Mouse (Mus musculus): ENCODE data around the gene Aldh1a2. TPM values are rescaled to one million over a fixed set of nuclear protein-coding genes. Genes with fewer than 3 reads are reported as not detected.

Aldh1a2 gene
- polyA plus RNA-seq, 1 experiment from 2014 or later = 2.0 TPM

- H3K9ac ChIP-seq = no peak overlapping the region
- DNase-seq = no peak
- no peak overlapping the region for H3K27ac ChIP-seq
- no peak for ATAC-seq (ENCODE audit: low read depth)
- H3K4me2 ChIP-seq = no peak overlapping the region
- H3K4me1 ChIP-seq (replicated peaks) = no peaks in the 10 kb centered on the region
- 36% methylated on average over 2 of the region's 2 CpGs for whole genome bisulfite sequencing (ENCODE audit: insufficient replicate concordance)
- no peaks in the 10 kb centered on the region for H3K9me3 ChIP-seq (replicated peaks)
- H3K36me3 ChIP-seq = no peaks in the 10 kb centered on the region
- H3K4me3 ChIP-seq (replicated peaks) = no peak overlapping the region
- H3K27me3 ChIP-seq = no peaks in the 10 kb centered on the region
Measured at GRCm38 (mm10) chr9:71303594-71303993, 88.0 kb downstream of the Aldh1a2 start.

DNA sequence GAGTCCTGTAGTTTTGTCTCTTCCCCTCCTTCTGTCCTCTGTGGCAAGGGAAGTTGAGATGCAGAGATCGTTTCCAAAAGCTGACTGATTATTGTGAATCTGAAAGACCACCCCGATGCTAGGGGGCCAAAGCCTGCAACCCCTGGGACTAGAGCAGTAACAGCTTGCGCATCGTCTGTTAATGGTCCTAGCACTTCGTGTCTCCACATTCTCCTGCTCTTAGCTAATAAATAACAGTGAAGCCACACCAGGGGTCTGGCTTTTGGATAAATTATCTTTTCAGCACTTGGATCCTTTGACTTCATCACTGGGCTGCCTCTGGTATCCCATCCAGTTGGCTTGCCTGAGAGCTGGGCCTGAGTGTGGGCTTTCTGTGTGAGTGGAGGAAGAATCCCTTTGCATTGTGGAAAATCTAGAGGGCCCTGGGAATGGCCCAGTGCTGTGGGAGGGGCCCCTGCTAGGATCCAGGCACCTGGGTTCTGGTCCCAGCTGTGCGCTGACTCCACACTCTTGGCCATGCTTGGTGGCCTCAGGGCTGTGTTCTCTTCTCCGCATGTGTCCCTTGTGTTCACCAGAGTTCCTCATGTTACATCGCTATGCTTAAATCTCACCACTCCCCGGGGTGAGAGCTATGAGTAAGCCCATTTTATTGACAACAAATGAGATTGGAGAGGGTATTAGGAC lies 91.7 kb downstream of the Aldh1a2 start:
- no peaks in the 10 kb centered on the region for H3K4me1 ChIP-seq (replicated peaks)
- DNase-seq = no peak
- ATAC-seq (ENCODE audit: low read depth) = no peak
- no peaks in the 10 kb centered on the region for H3K9me3 ChIP-seq (replicated peaks)
- no peak overlapping the region for H3K4me3 ChIP-seq (replicated peaks)
- no peaks in the 10 kb centered on the region for H3K27me3 ChIP-seq
- no peak overlapping the region for H3K4me2 ChIP-seq
- no peaks in the 10 kb centered on the region for H3K36me3 ChIP-seq
- no peak overlapping the region for H3K27ac ChIP-seq
- WGBS (ENCODE audit: insufficient replicate concordance) = 75% methylated on average over 9 of the region's 9 CpGs
- no peak overlapping the region for H3K9ac ChIP-seq

DNA sequence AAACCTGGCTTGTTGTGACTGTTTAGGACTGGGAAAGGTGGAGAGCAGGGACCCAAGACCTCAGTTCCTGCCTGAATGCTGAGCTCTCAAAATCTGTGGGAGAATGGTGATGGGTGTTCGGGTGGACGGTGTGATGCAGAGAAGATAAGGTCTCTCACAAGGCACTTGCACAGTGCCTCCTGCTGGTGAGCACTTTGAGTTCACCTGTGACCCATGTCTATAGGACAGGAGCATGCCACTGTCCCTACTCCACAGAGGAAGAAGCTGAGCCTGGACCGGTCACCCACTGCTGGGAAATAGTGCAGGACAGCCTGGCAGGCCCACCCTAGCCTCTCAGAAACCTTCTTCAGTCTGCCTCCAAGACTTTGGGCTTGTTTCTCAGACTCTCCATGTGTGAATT lies 100.4 kb downstream of the Aldh1a2 start:
- H3K9ac ChIP-seq = no peak overlapping the region
- H3K27me3 ChIP-seq = no peaks in the 10 kb centered on the region
- H3K9me3 ChIP-seq (replicated peaks) = no peaks in the 10 kb centered on the region
- ATAC-seq (ENCODE audit: low read depth) (no peak), DNase-seq (no peak)
- H3K4me1 ChIP-seq (replicated peaks) = no peaks in the 10 kb centered on the region
- H3K4me2 ChIP-seq = no peak overlapping the region
- no peak overlapping the region for H3K4me3 ChIP-seq (replicated peaks)
- no peak overlapping the region for H3K27ac ChIP-seq
- WGBS (ENCODE audit: insufficient replicate concordance) = 52% methylated on average over 3 of the region's 3 CpGs
- H3K36me3 ChIP-seq = no peaks in the 10 kb centered on the region

DNA sequence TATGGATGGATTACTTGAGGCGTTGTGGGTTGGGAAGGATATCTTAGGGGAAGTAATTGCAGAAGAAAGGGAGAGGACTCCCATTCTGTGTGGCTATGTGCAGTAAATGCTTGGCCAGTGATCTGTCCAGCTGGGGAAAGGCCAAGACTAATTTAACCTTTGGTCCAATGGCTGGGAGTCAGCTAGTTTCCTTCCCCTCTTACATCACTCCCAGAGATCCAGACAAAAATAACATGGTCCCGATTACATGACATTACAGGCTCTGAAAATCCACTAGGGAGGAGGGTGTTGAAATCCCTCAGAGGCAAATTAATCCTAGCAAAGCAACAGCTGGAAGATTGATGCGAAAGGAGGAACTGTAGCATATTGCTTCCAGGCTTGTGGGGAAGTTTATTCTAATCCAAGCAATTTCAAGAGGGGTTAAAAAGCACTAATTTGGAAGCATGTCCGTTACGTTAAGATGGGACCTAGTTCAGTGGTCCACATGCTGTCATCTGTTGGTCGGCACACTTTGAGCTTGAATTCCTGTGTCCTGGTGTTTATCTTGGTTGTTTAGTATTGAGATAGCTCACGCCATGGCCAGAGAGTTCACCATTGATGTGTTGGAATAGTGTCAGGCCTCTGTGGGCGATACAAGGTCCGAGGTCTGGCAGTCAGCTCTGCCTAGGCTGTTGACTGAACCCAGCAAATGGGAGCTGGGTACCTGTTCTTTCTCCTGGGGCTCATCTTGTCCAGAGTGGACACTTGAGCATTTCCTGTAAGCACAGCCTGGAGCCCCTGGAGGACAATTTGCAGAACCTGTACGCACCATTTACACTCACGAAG lies 101.7 kb downstream of the Aldh1a2 start:
- DNase-seq (no peak), ATAC-seq (ENCODE audit: low read depth) (no peak)
- no peak overlapping the region for H3K4me2 ChIP-seq
- H3K36me3 ChIP-seq = no peaks in the 10 kb centered on the region
- no peaks in the 10 kb centered on the region for H3K9me3 ChIP-seq (replicated peaks)
- H3K4me1 ChIP-seq (replicated peaks) = no peaks in the 10 kb centered on the region
- no peak overlapping the region for H3K27ac ChIP-seq
- no peak overlapping the region for H3K4me3 ChIP-seq (replicated peaks)
- H3K27me3 ChIP-seq = no peaks in the 10 kb centered on the region
- 60% methylated on average over 11 of the region's 11 CpGs for WGBS (ENCODE audit: insufficient replicate concordance)
- H3K9ac ChIP-seq = no peak overlapping the region

GRCm38 (mm10) chr9:71317921-71318241 lies 102.3 kb downstream of the Aldh1a2 start:
- no peaks in the 10 kb centered on the region for H3K9me3 ChIP-seq (replicated peaks)
- H3K9ac ChIP-seq = no peak overlapping the region
- ATAC-seq (ENCODE audit: low read depth) (no peak), DNase-seq (no peak)
- H3K4me3 ChIP-seq (replicated peaks) = no peak overlapping the region
- no peaks in the 10 kb centered on the region for H3K36me3 ChIP-seq
- H3K27me3 ChIP-seq = no peaks in the 10 kb centered on the region
- 47% methylated on average over 3 of the region's 3 CpGs for WGBS (ENCODE audit: insufficient replicate concordance)
- H3K27ac ChIP-seq = no peak overlapping the region
- H3K4me2 ChIP-seq = no peak overlapping the region
- H3K4me1 ChIP-seq (replicated peaks) = no peaks in the 10 kb centered on the region

DNA sequence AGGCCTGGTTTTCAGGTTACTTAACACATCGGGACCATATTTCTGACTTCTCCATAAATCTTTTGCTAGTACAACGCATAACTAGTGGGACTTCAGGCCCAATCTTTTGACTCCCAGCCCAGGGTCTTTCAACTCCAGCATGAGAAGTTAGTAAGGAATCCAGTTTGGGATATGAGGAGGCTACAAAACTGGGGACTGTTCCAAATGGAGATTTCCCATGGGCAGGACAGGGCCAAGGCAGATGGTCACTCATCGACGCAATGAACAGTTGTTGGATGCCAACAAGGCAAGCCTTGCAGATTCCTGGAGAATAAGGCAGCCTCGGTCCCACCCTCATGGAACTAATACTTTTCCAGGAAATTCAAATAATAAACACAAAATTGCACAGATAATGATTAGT lies 104.2 kb downstream of the Aldh1a2 start:
- no peaks in the 10 kb centered on the region for H3K27me3 ChIP-seq
- ATAC-seq (ENCODE audit: low read depth) = no peak

DNA sequence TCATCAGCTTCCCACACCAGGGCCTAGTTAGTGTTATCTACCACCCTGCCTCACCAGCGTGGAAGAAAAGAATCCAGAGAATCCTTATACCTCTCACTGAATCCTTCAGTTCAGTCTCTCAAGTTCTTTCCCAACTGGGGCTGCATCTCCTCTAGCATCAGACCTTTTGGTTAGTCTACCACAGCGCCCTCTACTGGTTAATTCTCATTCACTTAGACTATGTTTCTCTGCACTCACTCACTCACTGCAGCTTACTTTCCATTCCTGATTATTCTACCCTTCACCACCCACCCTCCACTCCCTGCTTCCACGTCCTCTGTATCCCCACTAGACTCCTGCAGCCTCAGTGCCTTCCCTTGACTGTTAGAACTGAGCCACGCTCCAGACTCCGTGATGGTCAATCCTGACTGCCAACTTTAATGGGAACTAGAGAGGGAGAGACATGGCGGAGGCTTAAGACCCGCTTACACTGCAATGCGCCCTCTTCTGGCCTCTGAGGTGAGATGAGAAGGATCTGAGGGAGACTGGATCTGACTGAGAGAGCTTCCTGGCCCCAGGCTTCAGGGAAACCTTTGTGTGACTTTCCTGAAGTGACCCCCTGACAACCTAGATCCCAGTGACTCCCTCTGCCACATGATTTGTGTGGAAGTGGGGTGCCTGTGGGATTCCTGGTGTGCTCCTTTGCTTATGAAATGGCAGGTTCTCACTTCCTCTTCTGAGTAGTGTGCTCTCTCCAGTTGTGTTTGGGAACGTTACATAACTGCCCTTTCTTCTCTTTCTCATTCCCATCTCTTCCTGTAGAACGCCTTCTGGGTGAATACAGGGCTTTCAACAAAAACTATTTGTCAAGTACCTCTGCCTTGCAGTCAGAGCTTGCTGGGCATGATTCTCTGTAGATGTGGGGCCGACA lies 104.9 kb downstream of the Aldh1a2 start:
- 41% methylated on average over 11 of the region's 11 CpGs for WGBS (ENCODE audit: insufficient replicate concordance)
- no peak overlapping the region for H3K27ac ChIP-seq
- no peaks in the 10 kb centered on the region for H3K4me1 ChIP-seq (replicated peaks)
- H3K4me2 ChIP-seq = no peak overlapping the region
- no peak overlapping the region for H3K9ac ChIP-seq
- no peaks in the 10 kb centered on the region for H3K9me3 ChIP-seq (replicated peaks)
- H3K4me3 ChIP-seq (replicated peaks) = no peak overlapping the region
- H3K27me3 ChIP-seq = no peaks in the 10 kb centered on the region
- H3K36me3 ChIP-seq = no peaks in the 10 kb centered on the region
- ATAC-seq (ENCODE audit: low read depth) = no peak
- DNase-seq = no peak

More for the DNA sequence above, 104.2 kb downstream of the Aldh1a2 start:
- no peak for DNase-seq
- Histone ChIP-seq H3K27ac (no peak overlapping the region), H3K4me1 (replicated peaks) (no peaks in the 10 kb centered on the region), H3K4me2 (no peak overlapping the region), H3K4me3 (replicated peaks) (no peak overlapping the region), H3K36me3 (no peaks in the 10 kb centered on the region), H3K9me3 (replicated peaks) (no peaks in the 10 kb centered on the region), H3K9ac (no peak overlapping the region)
- WGBS (ENCODE audit: insufficient replicate concordance) = 84% methylated on average over 5 of the region's 5 CpGs

GRCm38 (mm10) chr9:71321436-71321835 lies 105.8 kb downstream of the Aldh1a2 start:
- Histone ChIP-seq H3K4me3 (replicated peaks) (no peak overlapping the region), H3K9me3 (replicated peaks) (no peaks in the 10 kb centered on the region), H3K9ac (no peak overlapping the region), H3K27me3 (no peaks in the 10 kb centered on the region), H3K4me1 (replicated peaks) (no peaks in the 10 kb centered on the region), H3K36me3 (no peaks in the 10 kb centered on the region), H3K27ac (no peak overlapping the region), H3K4me2 (no peak overlapping the region)
- DNase-seq (no peak), ATAC-seq (ENCODE audit: low read depth) (no peak)
- 62% methylated on average over 7 of the region's 7 CpGs for WGBS (ENCODE audit: insufficient replicate concordance)

DNA sequence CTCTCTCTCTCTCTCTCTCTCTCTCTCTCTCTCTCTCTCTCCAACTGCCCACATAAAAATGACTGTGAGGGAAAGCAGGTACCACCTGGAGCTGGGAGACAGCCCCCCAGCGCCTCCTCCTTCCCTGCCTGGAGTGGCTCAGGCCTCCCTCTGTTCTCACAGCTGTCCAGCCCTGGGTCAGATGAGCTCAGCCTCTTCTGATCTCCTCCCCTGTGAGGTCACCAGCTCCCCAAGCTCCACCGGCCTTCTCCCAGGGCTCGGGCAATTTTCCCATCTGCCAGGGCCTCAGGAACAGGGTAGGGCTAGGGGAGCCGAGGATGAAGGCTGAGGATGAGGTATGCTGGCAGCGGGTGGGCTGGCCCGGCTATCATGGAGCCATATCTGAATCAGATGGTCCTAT lies 106.3 kb downstream of the Aldh1a2 start:
- H3K27ac ChIP-seq = no peak overlapping the region
- 68% methylated on average over 6 of the region's 6 CpGs for WGBS (ENCODE audit: insufficient replicate concordance)
- H3K4me1 ChIP-seq (replicated peaks) = no peaks in the 10 kb centered on the region
- H3K9ac ChIP-seq = no peak overlapping the region
- no peak for ATAC-seq (ENCODE audit: low read depth)
- H3K4me2 ChIP-seq = no peak overlapping the region
- H3K9me3 ChIP-seq (replicated peaks) = no peaks in the 10 kb centered on the region
- DNase-seq = no peak
- H3K36me3 ChIP-seq = no peaks in the 10 kb centered on the region
- H3K27me3 ChIP-seq = no peaks in the 10 kb centered on the region
- H3K4me3 ChIP-seq (replicated peaks) = no peak overlapping the region

DNA sequence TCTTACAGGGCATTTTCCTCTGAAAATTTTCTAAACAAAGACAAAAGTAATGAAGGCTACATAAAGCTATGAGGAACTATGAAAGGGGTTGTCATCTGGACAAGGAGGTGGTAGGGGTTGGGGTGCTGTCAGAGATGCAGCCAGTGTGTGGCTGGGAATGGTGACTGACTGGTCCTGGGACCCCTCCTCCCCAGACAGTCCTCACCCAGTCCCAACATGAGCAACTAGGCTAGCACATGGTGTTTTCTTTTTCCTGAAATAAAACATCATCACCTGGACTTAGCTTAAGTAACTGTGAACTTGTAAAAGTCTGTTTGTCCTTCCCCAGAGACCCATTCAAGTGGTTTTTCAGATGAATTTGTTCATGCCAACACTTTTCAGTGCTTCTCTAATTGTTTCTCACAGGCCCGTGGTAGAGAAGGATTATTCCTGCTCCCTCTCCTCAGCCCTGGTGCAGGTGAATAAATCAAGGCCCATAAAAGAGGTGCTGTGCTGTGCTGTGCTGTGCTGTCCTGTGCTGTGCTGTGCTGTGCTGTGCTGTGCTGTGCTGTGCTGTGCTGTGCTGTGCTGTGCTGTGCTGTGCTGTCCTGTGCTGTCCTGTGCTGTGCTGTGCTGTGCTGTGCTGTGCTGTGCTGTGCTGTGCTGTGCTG lies 107.8 kb downstream of the Aldh1a2 start:
- no peaks in the 10 kb centered on the region for H3K36me3 ChIP-seq
- no peak overlapping the region for H3K9ac ChIP-seq
- no peaks in the 10 kb centered on the region for H3K4me1 ChIP-seq (replicated peaks)
- no peaks in the 10 kb centered on the region for H3K27me3 ChIP-seq
- WGBS (ENCODE audit: insufficient replicate concordance) = 46% methylated on average over 1 of the region's 1 CpGs
- no peak overlapping the region for H3K4me3 ChIP-seq (replicated peaks)
- H3K27ac ChIP-seq = no peak overlapping the region
- ATAC-seq (ENCODE audit: low read depth) (no peak), DNase-seq (no peak)
- no peak overlapping the region for H3K4me2 ChIP-seq
- no peaks in the 10 kb centered on the region for H3K9me3 ChIP-seq (replicated peaks)

DNA sequence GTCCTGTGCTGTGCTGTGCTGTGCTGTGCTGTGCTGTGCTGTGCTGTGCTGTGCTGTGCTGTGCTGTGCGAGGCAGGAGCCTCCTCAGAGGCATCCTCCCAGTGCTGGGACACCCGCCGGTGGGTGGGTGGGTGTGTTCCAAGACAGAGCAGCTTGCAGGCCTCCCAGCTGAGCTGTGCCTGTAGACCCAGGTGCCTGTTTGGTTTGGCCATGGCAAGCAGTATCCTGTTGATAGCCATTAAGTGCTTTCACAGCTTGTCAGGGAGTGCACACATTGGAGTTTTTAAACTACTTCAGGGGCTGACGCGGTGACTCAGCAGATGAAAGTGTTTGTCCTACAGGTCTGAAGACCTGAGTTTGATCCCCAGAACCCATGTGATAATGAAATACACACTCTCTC lies 108.5 kb downstream of the Aldh1a2 start:
- DNase-seq (no peak), ATAC-seq (ENCODE audit: low read depth) (no peak)
- Histone ChIP-seq H3K27me3 (no peaks in the 10 kb centered on the region), H3K4me3 (replicated peaks) (no peak overlapping the region), H3K9me3 (replicated peaks) (no peaks in the 10 kb centered on the region), H3K27ac (no peak overlapping the region), H3K4me1 (replicated peaks) (no peaks in the 10 kb centered on the region), H3K9ac (no peak overlapping the region), H3K36me3 (no peaks in the 10 kb centered on the region), H3K4me2 (no peak overlapping the region)
- 35% methylated on average over 5 of the region's 5 CpGs for WGBS (ENCODE audit: insufficient replicate concordance)

Data from liver, embryonic 13.5 days (tissue).